Mouse (Mus musculus): ENCODE measurements at regions not wholly inside any gene's neighbourhood (a gene's known extent, or its start where the extent isn't known, plus 50 kb on each side); places are given as distances from the start of the nearest gene placed in this dataset.

DNA sequence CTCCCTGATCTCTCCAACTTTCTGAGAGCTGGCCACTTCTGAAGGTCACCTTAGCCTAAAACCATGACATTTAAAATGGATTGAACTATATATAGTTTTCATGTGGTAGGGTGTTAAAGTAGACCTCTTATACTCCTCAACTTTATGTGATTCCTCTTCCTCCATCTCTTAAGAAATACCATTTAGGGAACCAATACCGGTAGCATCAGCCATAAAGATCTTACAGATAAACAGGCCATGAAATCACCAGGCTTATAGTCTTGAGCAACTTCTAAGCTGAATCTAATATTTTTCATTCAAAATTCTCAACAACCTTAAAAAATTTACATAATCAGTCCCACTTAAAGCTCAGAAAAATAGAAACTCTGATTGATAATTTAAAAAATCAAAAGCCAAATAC is 56.2 kb downstream of the Rpl36a-ps1 start:
- no peaks in the 10 kb centered on the region for H3K9me3 ChIP-seq
- H3K36me3 ChIP-seq, result no peaks in the 10 kb centered on the region
- peaks cover 5% of the 10 kb centered on the region; the same call in 1 of the 2 replicates for H3K4me1 ChIP-seq (replicated peaks)
- H3K4me2 ChIP-seq, result no peak overlapping the region
- no peak overlapping the region for H3K27ac ChIP-seq
- H3K4me3 ChIP-seq, result no peak overlapping the region
- WGBS, result 100% methylated on average over 1 of the region's 1 CpGs
- no peak overlapping the region for H3K9ac ChIP-seq
- ATAC-seq (ENCODE audit: low FRiP score), result no peak
- H3K27me3 ChIP-seq, result no peaks in the 10 kb centered on the region

DNA sequence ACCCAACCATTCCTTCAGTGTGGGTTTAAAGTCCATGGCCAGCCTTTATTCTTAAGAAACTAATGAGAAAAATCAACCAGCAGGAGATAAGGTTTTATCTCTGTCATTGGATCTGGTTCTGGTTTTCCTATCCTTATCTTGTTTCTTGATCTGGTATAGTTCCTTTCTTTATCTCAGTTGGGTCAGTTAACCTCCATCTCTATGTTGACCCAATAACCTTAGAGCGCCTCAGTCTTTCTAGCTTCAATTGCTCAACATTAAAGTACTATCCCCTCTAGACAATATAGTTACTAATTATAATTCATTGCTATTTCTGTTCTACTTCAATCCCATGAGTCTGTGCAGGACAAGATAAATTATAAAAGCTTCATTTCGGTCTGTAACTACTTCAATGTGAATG is 56.7 kb downstream of the Rpl36a-ps1 start:
- H3K36me3 ChIP-seq, result no peaks in the 10 kb centered on the region
- WGBS, result 85% methylated on average over 2 of the region's 2 CpGs
- no peak for ATAC-seq (ENCODE audit: low FRiP score)
- no peak overlapping the region for H3K27ac ChIP-seq
- H3K9ac ChIP-seq, result no peak overlapping the region
- no peaks in the 10 kb centered on the region for H3K9me3 ChIP-seq
- H3K4me3 ChIP-seq, result no peak overlapping the region
- peaks cover 5% of the 10 kb centered on the region; the same call in 1 of the 2 replicates for H3K4me1 ChIP-seq (replicated peaks)
- H3K27me3 ChIP-seq, result no peaks in the 10 kb centered on the region
- no peak overlapping the region for H3K4me2 ChIP-seq

DNA sequence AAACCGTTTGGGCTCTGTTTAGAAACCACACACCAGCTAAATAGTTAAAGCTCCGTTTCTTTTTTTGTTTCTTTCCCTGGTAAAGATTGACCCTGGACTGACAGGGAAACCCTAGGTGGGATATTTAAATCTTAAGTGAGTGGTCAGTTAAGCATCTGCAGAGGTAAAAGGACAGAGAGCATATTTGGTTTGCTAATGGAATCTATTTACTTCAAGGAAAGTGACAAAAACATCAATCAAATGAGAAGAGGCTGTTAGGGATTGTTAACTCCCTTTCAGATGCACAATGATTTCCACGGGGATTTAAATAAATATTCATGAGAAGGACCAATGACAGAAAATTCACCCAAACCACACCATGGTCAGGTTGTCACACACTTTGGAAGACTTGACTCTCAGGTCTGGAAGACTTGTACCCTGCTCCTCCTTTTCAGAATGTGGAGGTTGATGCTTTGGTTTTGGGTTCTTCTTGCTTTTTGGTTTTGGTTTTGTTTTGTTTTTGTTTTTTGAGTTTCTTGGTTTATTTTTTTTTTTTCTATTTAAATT is 60.7 kb downstream of the Rpl36a-ps1 start:
- Histone ChIP-seq H3K9ac (no peak overlapping the region), H3K4me1 (replicated peaks) (peaks cover 5% of the 10 kb centered on the region; the same call in 1 of the 2 replicates), H3K36me3 (no peaks in the 10 kb centered on the region), H3K27ac (no peak overlapping the region), H3K9me3 (no peaks in the 10 kb centered on the region), H3K4me2 (no peak overlapping the region), H3K27me3 (no peaks in the 10 kb centered on the region), H3K4me3 (no peak overlapping the region)
- ATAC-seq (ENCODE audit: low FRiP score), result no peak
- WGBS, result 2% methylated on average over 3 of the region's 3 CpGs

DNA sequence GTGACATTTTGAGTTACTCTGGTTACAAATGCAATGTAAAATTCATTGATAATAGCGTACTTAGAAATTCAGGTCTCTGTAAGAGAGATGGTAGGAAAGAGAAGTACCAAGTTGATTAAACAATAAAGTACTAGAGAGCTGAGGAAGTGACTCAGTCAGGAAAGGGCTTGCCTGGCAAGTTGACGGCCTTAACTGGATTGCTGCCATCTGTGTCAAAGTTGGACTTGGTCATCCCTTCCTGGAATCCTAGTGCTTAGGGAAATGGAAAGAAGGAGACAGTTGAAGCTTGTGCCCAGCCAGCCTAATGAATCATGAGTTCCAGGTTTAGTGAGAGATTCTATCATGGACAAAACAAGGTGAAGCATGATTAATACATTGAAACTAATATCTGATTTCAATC is 64.8 kb downstream of the Rpl36a-ps1 start:
- ATAC-seq (ENCODE audit: low FRiP score), result no peak
- Histone ChIP-seq H3K4me1 (replicated peaks) (peaks cover 5% of the 10 kb centered on the region; the same call in 1 of the 2 replicates), H3K36me3 (no peaks in the 10 kb centered on the region), H3K9ac (no peak overlapping the region), H3K4me3 (no peak overlapping the region), H3K9me3 (no peaks in the 10 kb centered on the region), H3K27ac (no peak overlapping the region), H3K4me2 (no peak overlapping the region), H3K27me3 (no peaks in the 10 kb centered on the region)
- WGBS, result 90% methylated on average over 2 of the region's 2 CpGs

DNA sequence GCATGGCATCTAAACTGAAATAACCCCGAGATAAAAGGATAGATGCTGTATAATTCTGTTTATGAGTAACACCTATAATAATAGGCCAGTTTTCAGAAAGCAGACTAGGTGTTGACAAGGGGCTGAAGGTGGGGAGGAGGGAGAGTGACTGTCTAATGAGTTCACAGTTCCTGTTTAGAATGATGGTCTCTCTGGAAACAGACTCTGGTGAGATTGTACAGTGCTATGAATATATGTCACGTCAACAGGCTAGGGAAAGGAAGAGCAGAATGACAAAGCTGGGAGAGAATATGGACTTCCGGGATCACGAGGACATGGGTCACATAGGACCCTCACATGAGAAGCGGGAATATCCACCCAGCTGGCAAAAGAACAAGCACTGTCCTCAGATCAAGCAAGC is 85.9 kb downstream of the Rpl36a-ps1 start:
- Histone ChIP-seq H3K9ac (no peak overlapping the region), H3K4me2 (no peak overlapping the region), H3K27ac (no peak overlapping the region), H3K27me3 (no peaks in the 10 kb centered on the region), H3K4me3 (no peak overlapping the region), H3K9me3 (no peaks in the 10 kb centered on the region), H3K36me3 (no peaks in the 10 kb centered on the region), H3K4me1 (replicated peaks) (no peaks in the 10 kb centered on the region)
- WGBS, result 92% methylated on average over 5 of the region's 5 CpGs
- no peak for ATAC-seq (ENCODE audit: low FRiP score)

DNA sequence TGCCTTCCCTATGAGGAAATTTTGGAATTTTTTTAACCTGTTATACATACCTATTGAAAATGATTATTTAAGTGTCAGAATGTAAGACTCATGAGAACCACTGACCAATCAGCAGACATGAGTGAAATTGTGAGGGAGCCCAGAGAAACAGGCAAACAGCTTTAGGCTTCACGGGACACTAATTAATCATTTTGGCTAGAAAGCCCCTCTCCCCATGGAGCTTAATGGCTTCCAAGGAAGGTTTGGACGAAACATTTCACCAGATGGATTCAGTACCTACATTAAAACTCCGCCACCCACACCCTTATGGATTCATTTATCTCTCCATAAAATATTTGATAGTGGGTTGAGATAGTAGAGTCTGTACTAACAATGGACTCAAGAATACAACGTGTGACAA is 95.2 kb downstream of the Rpl36a-ps1 start:
- no peaks in the 10 kb centered on the region for H3K36me3 ChIP-seq
- H3K4me1 ChIP-seq (replicated peaks), result no peaks in the 10 kb centered on the region
- H3K9ac ChIP-seq, result no peak overlapping the region
- WGBS, result 71% methylated on average over 4 of the region's 4 CpGs
- H3K27ac ChIP-seq, result no peak overlapping the region
- H3K4me2 ChIP-seq, result no peak overlapping the region
- H3K27me3 ChIP-seq, result no peaks in the 10 kb centered on the region
- ATAC-seq (ENCODE audit: low FRiP score), result no peak
- no peak overlapping the region for H3K4me3 ChIP-seq
- no peaks in the 10 kb centered on the region for H3K9me3 ChIP-seq

DNA sequence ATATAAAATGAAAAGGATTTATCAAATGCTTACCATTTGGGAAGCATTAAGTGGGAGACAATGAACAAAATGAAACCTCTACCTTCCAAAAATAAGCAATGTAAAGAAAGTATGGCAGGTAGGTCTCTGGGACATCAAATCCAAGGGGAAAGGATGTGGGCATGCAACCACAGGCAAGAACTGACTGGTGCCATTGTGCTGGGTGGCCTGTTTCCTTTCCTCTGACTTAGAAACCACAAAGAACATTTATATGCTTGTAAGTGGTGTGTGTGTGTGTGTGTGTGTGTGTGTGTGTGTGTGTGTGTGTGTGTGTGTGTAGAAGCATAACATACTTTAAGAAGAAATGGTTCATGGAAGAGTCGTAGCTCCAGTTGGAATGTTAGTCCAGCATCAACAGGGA is 96.7 kb downstream of the Rpl36a-ps1 start:
- Histone ChIP-seq H3K4me2 (no peak overlapping the region), H3K27me3 (no peaks in the 10 kb centered on the region), H3K27ac (no peak overlapping the region), H3K4me1 (replicated peaks) (no peaks in the 10 kb centered on the region), H3K9me3 (no peaks in the 10 kb centered on the region), H3K9ac (no peak overlapping the region), H3K36me3 (no peaks in the 10 kb centered on the region), H3K4me3 (no peak overlapping the region)
- WGBS, result 100% methylated on average over 1 of the region's 1 CpGs
- no peak for ATAC-seq (ENCODE audit: low FRiP score)

DNA sequence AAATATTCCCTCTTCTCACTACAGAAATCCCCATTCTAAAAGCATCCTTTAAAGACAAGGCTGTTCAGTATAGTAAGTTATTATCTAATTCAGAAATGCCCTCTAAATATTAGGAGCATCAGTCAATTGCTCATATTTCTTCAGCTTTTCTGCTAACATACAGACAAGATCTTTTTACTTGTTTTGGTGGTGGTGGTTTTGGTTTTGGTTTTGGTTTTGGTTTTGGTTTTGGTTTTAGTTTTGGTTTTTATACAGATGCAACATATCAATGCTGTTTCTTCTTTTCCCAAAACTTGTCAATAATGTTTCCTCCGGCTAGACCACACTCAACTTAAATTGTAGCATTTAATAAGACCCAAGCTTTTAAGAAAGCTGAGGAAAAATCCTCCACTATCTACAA is 98.2 kb downstream of the Rpl36a-ps1 start:
- H3K27me3 ChIP-seq, result no peaks in the 10 kb centered on the region
- 93% methylated on average over 1 of the region's 1 CpGs for WGBS
- H3K4me2 ChIP-seq, result no peak overlapping the region
- no peak for ATAC-seq (ENCODE audit: low FRiP score)
- no peak overlapping the region for H3K27ac ChIP-seq
- no peaks in the 10 kb centered on the region for H3K4me1 ChIP-seq (replicated peaks)
- H3K9me3 ChIP-seq, result no peaks in the 10 kb centered on the region
- no peaks in the 10 kb centered on the region for H3K36me3 ChIP-seq
- no peak overlapping the region for H3K9ac ChIP-seq
- H3K4me3 ChIP-seq, result no peak overlapping the region

DNA sequence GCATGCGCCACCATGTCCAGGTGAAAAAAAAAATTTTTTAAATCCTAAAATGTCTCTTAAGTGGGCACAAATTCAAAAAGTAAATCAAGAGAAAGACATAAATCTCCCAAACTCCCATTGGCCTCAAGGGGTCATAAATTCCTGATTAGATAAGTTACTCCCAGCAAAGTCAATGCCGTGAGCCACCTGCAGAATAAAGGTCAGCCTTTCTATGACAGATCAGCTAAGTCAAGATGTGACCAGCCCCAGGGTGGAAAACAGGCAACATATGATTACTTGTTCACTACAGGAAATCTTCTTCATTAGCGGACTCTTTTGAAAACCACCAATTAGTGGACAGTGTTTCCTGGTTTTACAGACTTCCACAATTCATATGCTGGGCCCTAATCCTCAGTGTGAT is 101.4 kb downstream of the Rpl36a-ps1 start:
- H3K9ac ChIP-seq, result no peak overlapping the region
- no peaks in the 10 kb centered on the region for H3K4me1 ChIP-seq (replicated peaks)
- no peaks in the 10 kb centered on the region for H3K36me3 ChIP-seq
- ATAC-seq (ENCODE audit: low FRiP score), result no peak
- no peaks in the 10 kb centered on the region for H3K27me3 ChIP-seq
- no peak overlapping the region for H3K4me3 ChIP-seq
- 87% methylated on average over 3 of the region's 3 CpGs for WGBS
- H3K9me3 ChIP-seq, result no peaks in the 10 kb centered on the region
- no peak overlapping the region for H3K27ac ChIP-seq
- no peak overlapping the region for H3K4me2 ChIP-seq

DNA sequence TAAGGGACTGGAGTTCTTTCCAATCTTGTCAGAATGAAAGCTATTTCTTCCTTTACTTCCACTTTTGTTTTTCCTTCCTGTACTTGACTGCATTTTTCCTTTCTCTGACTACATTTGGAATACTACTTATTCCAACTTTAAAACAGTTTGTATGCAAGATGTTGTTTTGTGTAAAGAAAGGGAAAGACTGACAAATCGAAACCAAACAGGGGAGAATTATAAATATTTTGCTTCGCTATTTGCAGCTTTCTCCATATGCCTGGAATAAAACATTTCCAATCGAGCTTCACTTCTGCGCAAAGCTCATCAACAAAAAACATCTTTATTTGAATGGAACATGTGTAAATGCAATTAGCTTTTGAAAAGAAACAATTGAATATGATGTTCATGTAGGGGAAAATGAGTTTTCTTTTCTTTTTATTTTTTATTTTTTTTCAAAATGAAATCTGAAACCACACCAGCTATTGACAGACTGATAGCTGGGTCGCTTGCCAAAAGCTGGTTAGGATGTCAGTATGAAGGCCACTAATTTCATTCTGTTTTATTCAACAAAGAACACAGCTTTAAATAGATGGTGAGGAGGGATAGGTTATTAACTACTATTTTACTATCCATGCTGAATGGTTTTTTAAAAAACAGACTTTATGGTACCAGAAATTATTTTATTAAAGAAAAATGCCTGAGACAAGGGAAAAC is 102.7 kb downstream of the Rpl36a-ps1 start:
- 78% methylated on average over 5 of the region's 5 CpGs for WGBS
- Histone ChIP-seq H3K4me1 (replicated peaks) (no peaks in the 10 kb centered on the region), H3K27ac (no peak overlapping the region), H3K27me3 (no peaks in the 10 kb centered on the region), H3K9ac (no peak overlapping the region), H3K4me3 (no peak overlapping the region), H3K9me3 (no peaks in the 10 kb centered on the region), H3K4me2 (no peak overlapping the region), H3K36me3 (no peaks in the 10 kb centered on the region)
- ATAC-seq (ENCODE audit: low FRiP score), result no peak

DNA sequence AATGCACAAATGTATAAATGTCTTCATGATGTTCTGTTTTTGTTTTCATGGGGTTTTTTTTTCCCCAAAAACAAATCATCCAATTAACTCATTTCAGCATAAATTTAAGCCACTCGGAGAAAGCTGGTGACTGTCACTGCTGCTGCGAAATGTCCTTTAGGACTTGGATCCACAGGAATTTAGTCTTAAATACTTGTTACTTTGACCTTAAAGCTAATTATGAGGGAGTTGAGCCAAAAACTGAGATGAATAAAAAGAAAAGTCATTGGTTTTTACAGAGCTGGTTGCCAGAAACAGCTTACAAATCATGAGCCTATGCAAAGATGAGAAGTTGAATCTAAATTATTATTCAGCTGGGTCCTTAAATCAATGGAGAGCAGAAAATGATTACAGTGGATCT is 106.5 kb downstream of the Rpl36a-ps1 start:
- no peaks in the 10 kb centered on the region for H3K9me3 ChIP-seq
- ATAC-seq (ENCODE audit: low FRiP score), result no peak
- H3K27ac ChIP-seq, result no peak overlapping the region
- WGBS, result 85% methylated on average over 2 of the region's 2 CpGs
- no peak overlapping the region for H3K4me2 ChIP-seq
- no peak overlapping the region for H3K4me3 ChIP-seq
- no peak overlapping the region for H3K9ac ChIP-seq
- no peaks in the 10 kb centered on the region for H3K36me3 ChIP-seq
- no peaks in the 10 kb centered on the region for H3K4me1 ChIP-seq (replicated peaks)
- H3K27me3 ChIP-seq, result no peaks in the 10 kb centered on the region

DNA sequence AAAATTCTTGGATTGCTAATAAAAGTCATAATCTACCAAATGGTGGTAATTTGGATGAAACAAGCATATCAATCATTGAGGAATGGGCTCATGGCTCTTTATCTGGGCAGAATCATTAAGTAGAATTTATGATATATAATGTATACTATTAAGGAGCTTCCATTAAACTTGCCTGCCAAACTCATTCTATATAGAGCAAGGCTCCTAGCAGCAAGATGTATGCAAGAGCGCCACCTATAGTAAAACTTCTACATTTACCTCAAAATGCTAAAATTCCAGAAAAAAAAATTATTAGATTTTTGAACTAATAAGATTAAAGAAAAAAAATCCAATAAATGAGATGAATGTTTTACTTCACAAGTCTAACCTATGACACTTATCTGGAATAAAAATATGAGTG is 107.1 kb downstream of the Rpl36a-ps1 start:
- no peaks in the 10 kb centered on the region for H3K9me3 ChIP-seq
- H3K4me2 ChIP-seq, result no peak overlapping the region
- H3K4me1 ChIP-seq (replicated peaks), result no peaks in the 10 kb centered on the region
- 21% methylated on average over 1 of the region's 1 CpGs for WGBS
- H3K27me3 ChIP-seq, result no peaks in the 10 kb centered on the region
- no peak for ATAC-seq (ENCODE audit: low FRiP score)
- H3K4me3 ChIP-seq, result no peak overlapping the region
- H3K27ac ChIP-seq, result no peak overlapping the region
- H3K36me3 ChIP-seq, result no peaks in the 10 kb centered on the region
- no peak overlapping the region for H3K9ac ChIP-seq

DNA sequence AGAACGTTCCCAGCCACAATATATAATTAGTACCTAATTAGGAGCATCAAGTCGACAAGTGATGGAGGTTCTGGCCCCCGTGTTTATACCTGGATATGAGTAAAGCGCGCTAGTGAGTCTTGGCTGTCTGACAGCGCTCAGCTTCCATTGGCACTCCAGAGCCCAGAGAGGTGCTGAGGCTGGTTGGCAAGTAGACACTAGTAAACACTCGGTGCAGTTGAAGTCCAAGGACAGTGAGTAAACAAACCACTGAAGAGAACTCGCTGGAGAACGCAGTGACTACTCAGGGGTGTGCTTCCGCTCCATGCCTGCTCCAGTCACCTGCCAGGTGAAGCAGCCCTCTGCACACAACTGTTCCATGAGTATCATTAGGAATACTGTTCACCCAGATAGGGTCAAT is 111.5 kb downstream of the Rpl36a-ps1 start:
- WGBS, result 93% methylated on average over 10 of the region's 10 CpGs
- no peak overlapping the region for H3K27ac ChIP-seq
- ATAC-seq (ENCODE audit: low FRiP score), result no peak
- H3K4me2 ChIP-seq, result no peak overlapping the region
- H3K4me1 ChIP-seq (replicated peaks), result no peaks in the 10 kb centered on the region
- no peaks in the 10 kb centered on the region for H3K27me3 ChIP-seq
- no peak overlapping the region for H3K9ac ChIP-seq
- H3K4me3 ChIP-seq, result no peak overlapping the region
- 0 out of 2 replicates have a peak, but pooled peaks cover 2% of the 10 kb centered on the region for H3K9me3 ChIP-seq
- H3K36me3 ChIP-seq, result no peaks in the 10 kb centered on the region
